Mouse (Mus musculus): ENCODE results near the gene Rab13.

DNA sequence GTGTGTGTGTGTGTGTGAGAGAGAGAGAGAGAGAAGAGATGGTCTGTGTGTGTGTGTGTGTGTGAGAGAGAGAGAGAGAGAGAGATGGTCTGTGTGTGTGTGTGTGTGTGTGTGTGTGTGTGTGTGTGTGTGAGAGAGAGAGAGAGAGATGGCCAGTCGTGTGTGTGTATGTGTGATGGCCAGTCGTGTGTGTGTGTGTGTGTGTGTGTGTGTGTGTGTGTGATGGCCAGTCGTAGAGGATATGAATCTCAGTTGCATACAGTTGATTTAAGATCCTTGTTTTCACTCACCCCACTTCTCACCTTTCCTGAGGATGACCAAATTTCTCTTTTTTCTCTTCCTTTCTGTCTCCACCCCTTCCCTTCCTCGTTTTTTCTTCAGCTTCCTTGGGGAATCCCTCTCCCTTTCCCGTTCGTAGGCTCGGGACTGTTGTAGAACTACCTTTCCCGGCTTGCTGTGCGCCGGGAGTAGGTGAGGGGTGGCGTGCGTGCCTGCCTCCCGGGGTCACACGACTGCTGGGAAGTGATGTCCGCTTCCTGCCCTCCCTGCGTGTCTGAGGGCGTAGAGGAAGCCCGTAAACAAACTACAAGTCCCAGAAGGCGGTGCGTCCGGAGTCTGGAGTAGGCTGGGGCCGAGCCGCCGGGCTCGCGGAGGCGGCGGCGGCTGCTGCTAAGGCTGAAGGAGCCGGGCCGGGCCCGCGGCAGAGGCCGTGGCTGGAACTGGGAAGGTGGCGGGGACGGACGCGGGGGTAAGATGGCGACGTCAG lies 40.3 kb downstream of the Rab13 start, which contains the start of gene Crtc2:
- TF ChIP-seq CTCF (IDR thresholded peaks at IDR 0.05; ENCODE audit: extremely low read depth, insufficient read depth, insufficient read length, insufficient replicate concordance) = no peak
- TF ChIP-seq POLR2A (IDR thresholded peaks at IDR 0.05; ENCODE audit: low read depth, low read length) = peak; percentile 46; the same call in 1 of the 2 replicates

Measured in spleen, adult 2 months (tissue).